Mouse (Mus musculus): ENCODE measurements at regions not wholly inside any gene's neighbourhood (a gene's known extent, or its start where the extent isn't known, plus 50 kb on each side); places are given as distances from the start of the nearest gene placed in this dataset.

DNA sequence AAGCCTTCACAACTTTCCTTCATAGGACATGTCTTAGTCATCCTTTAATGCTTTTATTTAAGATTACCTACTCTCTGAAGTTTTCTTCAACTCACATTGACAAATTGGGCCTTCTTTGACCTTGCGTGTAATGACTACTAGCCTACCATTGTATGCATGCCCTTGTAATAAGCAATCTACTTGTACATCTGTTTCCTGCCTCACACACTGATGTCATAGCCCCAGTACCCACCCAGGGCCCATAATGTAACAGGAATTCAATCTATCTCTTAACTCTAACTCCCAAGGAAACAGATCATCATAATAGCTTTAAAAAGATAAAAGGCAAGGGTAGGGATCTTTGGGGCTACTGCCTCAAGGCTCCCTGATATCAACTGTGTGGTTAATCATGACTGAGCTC lies 690.4 kb downstream of the Diaph3 start:
- TF ChIP-seq CTCF (IDR thresholded peaks at IDR 0.05; ENCODE audit: borderline replicate concordance, insufficient read depth, low read length) (no peak), POLR2A (IDR thresholded peaks at IDR 0.05; ENCODE audit: low read depth, low read length) (no peak)

Measured in embryonic fibroblast, embryonic 13.5 days (primary cell).